Mouse (Mus musculus) kidney, adult 11 months (tissue): ENCODE data around the gene Nol4l.

Source experiments
- DNase-seq: peaks from one replicate; pipeline ENCODE4 v3.0.0; 2022

Nol4l gene

DNA sequence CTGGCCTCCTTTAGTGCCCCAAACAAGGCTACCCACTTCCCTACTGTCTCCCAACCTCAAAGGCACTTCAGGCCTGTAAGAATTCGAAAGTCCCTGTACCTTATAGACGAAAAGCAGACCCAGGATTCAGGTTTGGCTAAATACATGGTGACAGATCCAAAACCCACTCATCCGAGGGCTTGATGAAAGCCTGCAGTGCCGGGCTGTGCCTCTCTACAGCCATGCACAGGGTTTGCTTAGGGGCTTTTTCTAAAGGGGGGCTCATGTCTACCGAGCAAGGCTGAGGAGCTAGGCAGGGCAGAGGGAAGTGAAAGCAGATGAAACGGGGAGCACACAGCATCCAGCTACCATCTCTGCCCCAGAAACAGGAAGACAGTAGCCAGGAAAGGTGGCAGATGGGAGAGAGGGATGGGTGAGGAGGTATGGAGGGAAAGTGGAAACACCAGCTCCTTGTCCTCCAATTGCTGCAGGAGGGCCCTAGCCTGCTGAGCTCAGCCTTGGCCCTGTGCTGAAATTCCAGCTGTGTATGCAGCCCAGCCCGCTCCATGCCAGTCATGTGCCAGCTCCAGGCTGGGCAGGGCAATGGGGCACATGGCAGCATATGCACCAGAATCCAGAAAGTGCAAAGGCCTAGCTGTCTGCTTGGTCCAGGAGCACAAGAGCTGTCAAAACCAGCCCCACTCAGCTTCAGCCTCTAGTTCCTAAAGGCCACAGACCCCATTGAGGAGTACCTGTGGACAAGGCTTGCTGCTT, 48.5 kb downstream of the Nol4l start:
- DNase-seq: peak; percentile 71

DNA sequence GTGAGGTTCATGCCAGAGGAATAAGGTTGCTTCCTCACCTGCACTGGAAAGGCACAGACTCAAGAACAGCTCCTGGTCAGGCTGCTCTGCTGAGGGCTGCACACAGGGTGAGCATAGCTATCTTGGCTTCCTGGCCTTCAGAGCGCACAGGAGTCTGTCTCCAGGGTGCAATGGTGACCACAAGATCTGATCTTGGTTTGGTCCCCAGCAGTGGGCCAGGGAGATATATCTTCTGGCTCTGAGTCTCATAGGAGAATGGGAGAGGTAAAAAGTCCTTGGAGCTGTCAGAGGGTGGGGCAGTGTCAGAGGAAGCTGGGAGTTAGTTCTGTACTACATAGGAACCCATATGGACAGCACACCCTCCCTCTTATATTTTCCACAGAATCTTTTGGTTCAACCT, 50.3 kb downstream of the Nol4l start:
- no peak for DNase-seq

DNA sequence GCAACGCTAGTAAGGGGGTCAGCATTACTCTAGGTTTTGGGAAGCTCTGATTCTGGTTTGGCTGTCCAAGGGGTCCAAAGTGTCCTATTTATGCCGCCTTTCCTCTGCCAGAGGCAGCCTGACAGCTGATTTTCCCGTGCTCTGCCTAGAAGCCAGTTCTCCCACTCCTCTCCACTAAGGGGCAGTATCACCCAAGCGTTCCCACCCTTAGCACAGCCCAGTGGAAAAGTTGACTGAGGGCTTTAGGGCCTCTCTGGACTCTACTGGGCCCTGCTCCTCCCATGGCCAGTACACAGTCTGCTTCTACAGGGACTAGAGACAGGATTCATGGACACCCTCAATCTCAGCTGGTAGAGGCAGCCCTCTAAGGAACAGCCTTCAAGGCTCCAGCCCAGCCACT, 51.2 kb downstream of the Nol4l start:
- peak; percentile 60 for DNase-seq

DNA sequence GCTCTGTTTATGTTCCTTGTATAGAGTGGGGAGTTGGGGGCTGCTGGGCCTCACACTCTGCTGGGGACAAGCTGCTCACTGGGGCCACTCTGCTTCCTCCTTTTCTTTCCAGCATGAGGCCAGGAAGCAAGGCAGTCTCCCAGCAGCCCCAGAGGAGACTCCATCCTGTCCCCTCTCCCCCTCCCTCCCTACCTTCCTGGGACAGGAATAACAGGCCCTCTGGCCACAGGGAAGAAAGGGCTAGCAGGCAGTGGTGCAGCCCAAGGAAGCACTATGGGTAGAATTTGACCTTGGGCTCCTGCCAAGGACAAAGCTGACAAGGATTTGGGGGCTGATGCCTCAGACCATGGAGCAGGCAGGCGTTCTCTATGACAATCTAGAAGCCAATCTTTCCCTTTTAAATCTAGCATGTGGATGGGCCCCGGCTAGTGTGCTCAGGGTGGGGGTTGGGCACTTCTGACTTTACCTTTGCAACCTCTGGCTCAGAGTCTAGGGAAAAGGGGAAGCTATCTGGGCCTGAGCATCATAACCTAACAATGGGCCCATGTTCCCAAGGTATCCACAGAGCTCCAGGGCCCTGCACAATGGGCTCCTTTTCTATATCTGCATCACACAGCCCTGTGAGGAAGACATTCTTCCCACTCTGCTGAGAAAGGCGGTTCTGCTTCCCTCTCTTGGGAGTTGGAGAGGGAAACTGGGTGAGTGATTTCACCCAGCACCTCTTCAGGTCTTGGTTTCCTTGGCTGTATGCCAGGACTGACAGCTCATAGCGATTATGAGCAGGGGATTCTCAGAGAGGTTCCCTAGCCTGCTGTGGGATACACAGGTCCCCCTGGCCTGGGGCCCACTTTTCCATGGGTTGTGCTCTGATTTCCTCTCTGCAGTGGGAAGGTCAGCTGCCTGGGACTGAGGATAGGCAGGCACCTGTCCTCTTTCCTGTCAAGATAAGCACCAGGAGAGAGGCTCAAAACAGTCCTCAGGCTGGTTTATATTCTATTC, 54.4 kb downstream of the Nol4l start:
- no peak for DNase-seq

DNA sequence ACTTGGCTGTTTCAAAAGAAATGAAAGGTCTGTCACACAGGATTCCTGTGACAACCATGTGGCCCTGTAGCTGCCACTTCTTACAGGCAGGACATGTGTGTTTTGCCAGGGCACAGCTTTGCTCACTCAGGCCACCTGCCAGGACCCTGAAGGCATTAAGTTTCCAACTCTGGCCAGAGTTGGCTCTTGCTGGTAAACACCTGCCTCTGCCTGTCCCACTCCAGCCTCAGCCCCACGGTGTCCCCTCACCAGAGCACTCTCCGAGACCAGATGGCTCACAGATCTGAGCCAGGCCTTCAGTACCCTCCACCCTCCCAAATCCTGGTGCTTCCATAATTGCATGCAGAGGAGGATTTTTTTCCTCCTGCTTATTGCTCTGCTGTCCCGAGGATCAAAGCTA, 58.8 kb downstream of the Nol4l start:
- DNase-seq: no peak

DNA sequence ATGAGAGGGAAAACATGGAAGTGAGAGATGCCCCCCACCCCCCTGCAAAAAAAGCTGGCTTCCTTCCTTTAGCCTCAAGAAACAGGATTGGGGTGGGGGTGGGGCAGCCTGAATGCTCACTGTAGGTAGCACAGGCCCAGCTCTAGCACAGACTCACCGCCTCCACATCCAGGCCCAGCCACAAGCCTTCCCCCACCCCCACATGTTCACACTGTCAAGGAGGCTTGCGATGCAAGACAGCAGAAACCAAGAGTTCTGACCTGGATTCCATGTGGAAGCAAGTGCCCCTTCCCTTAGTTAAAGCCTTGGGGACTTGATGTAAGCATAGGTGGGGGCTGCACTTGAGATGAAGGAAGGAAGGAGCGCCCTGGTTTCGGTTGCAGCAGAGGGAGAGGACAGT, 60.0 kb downstream of the Nol4l start:
- DNase-seq: no peak

DNA sequence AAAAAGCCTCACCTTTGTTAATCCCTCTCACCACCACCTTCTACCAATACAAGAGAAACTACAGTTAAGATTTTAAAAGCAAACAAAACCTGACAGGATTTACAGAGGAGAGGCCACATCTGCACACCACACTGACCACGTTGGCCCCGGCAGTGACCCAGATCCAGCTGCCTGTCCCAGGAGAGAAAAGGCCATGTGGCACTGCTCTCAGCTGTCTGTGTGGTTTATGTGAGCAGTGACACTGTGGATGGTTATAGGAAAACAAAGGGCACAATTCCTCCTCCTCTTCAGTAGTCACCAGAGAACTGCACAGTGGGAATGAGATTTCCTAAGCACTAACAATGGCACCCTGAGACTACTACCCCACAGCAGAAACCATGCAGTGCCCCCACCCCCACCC, 60.5 kb downstream of the Nol4l start:
- no peak for DNase-seq

DNA sequence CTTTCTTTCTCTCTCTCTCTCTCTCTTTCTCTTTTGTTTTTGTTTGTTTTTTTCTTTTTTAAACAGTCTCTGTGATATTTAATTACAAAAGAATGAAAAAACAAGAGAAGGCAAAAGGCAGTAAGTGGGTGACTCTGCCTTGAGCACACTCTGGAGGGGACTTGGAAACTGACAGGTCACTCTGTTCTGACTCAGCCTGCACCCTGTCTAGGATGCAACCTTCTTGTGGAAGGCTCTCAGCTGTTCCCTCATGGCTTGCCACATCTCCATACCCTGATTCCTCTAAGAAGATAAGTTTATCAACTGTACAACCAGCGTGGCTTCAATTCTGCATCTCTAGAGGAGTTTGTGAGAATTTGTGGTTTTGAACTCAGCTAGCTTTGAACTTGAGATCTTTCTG, 62.4 kb downstream of the Nol4l start:
- DNase-seq: no peak

DNA sequence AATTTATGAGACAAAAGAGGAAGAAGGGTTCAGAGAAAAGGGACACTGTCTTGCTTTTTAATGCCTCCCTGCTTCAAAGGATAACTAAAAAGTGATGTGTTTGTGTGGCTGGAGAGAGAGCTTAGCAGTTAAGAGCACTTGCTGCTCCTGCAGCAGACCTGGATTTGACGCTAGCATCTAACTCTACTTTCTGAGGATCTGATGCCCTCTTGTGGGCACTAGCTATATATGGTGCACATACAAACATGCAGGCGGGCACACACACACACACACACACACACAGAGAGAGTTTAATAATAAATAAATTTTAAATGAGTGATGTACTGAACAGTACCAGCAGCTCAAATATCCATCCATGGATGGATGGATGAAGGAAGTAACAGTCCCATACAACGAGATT, 66.5 kb downstream of the Nol4l start:
- no peak for DNase-seq

DNA sequence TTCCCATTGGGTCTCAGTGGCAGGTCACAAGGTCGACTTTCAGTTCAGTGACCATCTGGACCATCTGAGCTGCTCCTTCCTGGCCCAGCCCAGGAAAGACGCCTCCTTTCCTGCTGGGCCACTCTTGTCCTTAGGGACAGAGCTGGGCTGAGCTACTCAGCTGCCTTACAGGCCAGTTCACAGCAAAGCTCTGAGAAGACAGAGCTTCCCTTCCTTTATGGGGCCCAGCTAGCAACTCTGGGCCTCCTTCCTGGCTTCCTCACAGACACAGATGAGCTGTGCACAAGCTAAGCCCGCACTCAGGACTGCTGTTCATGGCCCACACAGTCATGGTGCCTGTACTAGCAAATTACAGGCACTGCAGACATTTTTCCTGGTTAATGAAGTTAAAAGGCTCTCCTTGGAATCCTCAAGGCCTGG, 71.7 kb downstream of the Nol4l start:
- no peak for DNase-seq

DNA sequence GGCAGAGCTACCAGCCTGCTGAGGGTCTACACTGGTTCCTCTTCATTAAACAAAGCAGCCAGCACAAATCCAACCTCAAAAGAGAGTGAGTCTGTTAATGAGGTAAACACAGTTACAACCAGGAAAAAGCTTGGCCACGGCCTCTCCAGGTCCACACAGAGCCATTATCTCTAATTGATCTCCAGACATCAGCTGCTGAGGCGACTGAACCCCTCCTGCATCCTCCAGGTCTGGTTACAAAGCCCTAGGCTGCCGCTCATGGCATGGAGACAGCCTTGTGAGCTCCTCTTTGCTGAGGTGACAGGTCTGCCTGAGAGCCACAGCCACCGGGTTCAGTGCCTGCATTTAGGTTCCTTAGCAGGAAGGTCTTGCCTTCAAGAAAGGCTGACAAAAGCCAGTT, 72.3 kb downstream of the Nol4l start:
- no peak for DNase-seq

DNA sequence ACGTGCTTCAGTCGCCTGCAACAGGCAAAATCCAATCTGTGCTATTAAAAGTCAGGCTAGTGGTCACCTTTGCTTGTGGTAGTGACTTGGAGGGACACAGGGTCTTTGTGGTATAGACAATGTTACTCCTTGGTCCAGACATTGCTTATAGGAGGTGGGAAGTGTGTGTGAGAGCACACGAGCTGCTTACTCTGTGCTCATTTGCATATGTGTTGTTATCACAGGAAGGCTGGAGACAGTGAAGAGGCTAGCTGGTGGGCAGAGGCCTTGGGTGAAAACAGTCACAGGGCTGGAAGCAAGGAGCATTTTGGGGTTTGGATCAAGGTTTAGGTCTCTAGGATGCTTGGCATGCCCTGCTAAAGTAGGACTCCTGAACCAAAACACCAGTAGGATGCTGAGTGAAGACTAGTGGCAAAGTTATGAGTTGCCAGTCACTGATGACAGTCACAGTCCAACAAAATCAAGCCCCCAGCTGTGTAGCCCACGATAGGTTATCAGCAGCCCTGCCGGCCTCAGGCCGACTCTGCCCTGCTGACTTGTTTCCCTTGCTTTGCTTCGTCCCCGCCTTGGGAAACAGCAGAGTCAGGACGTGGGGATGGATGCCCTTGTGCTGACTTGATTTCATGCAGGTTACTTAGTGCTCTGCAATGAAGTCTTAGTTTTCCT, 74.8 kb downstream of the Nol4l start:
- no peak for DNase-seq

DNA sequence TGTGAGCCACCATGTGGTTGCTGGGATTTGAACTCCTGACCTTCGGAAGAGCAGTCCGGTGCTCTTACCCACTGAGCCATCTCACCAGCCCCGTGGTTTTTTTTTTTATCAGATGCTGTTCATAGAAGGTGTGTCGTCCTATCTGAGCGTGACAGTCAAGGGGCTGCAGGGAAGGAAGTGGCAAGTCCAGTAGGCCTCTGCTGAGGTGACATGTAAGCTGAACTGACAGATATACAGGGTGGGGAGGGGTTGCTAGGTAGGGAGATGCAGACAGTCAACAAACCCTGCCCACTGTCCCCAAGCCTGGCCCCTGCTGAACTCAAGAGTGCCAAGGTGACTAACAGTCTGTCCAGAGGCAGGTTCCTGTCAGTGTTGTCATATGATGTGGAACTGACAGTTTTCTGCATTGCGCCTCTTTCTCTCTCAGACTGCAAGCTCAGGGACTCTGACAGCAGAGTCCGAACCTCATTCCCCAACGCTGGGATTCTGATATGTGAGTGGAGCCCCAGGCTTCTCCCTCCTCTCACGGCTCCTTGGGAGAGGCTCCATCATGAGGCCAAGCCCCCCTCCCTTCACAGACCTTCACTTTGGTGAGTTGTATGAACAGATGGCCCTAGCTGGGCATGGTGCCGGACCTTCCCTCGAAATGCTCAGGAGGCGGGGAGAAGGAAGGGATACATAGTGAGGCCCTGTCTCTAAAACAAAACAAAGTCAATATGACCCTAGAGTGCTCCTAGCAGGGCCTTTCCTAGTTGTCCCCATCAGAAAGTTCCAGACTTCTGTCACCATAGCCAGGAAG, 75.6 kb downstream of the Nol4l start:
- DNase-seq: no peak

DNA sequence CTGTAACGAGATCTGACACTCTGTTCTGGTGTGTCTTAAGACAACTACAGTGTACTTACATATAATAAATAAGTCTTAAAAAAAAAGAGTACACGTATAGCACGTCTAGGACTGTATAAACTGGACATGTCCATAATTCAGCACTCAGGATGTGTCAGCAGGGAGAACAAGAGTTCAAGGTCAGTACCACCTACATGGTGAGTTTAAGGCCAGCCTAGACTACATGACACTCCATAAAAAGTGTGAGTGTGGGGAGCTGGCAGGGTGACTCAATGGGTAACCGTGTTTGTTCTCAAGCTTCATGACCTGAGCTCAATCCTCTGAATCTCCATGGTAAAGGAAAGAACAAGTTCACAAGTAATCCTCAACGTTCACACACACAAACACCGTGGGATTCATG, 81.3 kb downstream of the Nol4l start:
- DNase-seq: no peak

DNA sequence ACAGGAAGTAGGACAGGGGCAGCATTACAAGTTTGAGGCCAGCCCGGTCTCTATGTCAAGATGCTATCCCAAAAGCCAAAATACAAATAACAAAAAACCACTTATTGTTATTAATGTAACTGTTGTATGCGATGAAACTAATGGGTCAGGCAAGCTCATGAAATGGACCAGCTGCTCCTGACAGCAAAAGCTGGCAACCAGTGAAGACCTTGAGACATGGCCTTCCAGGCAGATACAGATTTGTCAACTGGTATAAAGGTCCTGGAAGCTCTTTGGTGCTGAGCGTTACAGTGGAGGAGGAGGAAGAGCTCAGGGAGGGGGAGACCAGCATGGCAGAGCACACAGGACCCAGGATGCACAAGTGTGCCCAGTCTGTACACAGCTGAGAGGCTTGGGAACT, 82.1 kb downstream of the Nol4l start:
- DNase-seq: no peak

DNA sequence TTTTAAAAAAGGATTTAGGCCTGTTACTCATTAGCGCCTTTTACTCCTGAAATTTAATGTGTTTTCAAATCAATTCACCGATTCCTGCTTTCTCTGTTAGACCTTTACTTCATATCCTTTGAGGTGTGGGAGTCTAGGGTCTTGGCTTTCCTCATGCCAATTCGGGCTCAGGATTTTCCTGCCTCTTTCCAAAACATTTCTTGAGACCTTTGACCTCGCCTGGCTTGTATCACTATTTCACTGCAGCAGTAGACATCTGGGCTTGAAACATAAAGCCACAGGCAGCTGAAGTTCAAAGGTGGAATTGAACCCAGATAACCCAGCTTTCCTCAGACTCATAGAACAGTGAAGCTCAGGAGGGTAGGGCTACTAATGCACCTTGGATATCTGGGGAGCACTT, 83.3 kb downstream of the Nol4l start:
- no peak for DNase-seq

DNA sequence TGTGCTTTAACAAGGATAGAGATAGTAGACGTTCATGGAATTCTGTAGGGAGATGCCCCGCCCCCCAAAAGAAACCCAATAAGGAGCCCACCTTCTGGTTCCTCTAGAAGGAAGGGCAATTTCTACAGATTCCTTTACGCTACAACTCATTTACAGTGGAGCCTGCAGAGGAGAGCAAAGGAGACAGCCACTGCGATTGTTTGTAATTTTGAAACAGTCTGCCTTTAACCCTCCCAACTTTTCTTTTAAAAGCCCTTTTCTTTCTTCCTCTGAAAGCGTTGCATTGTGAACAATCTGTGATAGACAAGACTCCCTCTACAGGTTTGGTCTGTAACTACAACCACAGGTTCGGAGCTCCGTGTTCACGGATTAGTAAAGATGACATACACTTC, 83.8 kb downstream of the Nol4l start:
- no peak for DNase-seq

DNA sequence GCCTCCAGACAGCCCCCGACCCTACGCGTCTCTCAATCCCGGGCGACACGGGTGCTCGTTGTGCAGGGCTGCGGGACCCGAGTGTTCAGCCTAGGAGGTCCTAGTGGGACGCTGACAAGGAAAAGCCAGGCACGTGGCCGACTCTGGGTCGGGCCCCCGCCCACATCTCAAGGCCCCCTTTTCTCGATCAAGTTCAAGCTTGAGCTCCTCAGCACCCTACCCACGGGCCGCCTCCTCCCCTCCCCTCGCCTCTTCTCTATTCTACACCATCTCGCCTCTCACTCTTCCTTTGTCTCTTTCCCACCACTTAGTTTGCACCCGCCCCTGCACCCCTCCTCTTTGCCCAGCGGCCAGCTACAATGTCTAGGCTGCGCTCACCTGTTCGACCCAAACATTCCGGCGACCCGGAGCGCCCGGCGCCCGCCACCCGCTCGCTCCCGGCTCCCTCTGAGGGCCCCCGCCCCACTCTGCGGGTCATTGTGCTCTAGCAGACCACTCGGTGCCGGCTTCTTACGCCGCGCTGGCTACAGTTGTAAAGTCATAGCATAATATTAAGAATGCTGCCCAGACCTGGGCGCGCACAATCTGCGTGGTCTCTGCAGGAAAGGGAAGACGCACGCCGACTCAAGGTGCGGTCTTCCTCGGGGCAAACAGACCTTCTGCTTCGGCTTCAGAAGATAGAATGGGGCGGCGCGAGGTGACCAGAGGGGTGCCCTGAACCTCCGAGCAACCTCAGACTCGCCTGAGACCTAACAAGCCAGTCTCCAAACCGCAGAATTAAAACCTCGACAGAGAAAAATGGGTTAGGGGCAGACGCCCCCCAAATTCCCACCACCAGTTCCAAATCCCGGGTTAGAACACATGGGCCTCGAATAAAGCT, 84.4 kb downstream of the Nol4l start:
- DNase-seq: no peak

DNA sequence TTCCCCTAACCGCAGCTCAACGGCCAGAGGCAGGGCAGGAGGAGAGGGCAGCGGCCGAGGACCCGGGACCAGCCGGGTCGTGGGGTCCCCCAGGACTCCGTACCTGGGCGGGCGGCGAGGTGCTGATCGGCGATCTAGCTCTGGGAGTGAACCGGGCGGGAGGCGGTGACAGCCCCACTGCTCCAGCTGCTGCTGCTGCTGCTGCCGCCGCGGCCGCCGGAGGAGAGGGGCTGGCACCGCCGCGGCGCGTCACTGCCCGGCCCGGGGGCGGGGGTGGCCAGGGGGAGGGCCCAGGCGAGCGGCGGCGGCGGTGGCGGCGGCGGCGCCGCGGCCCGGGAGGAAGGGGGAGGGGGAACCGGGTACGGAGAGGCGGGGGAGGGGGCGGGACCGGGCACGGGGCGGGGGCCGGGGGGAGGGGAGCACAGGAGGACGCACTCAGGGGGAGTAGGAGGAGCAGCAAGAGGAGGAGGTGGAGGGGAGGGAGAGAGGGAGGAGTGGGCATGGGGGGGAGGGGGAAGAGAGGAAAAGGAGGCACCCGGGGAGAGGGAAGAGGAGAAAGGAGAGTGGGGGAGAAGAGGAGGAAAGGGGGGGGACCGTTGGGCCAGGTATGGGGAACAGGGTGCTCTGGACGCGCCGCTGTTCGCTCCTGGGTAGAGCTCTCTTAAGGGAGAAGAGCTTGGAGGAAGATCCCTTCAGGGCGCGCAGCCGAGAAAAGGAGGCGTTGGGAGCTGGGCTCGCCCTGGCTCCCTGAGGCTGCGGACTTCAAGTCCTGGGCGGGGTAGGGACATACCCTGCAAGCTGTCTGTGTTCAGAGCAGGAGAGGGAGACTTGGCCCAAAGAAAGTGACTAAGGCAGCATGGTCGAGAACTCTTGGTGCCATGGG, 85.3 kb downstream of the Nol4l start:
- peak; percentile 57 for DNase-seq

DNA sequence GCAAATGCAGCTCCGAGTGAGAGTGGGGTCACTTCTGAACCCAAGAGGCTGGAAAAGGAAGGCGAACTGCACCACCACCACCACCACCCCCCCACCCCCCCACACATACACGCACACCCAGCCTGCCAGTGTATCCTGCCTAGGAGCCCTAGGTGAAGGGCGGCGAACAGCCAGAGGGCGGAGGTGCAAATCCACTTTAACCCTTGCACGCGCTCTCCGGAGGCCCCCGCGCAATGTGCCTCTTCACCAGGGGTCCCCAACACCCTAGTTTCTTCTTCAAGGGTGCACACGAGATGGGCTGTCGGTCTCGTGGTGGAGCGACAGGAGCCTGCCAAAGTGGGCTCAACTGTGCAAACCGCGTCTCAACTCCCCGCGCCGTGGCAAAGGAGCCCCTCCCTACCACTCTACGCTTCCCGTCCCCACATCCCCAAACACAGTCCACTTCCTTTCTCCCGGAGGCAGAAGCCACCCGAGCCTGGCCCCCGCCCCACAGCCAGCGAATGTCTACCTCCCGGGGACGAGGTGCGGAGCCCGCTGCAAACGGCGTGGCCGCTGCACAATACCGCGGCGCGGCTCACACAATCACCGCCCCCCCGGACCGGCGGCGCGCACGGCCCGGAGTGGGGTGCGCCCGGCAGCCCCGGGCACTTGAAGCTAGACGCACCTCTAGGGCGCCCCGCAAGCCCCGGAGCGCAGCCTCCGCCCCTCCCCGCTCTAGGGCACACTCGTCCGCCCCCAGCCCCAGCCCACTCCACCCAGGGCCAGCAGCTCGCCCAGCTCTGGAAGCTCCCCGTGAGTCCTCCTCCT, 86.1 kb downstream of the Nol4l start:
- DNase-seq: no peak
